Mouse (Mus musculus) right cerebral cortex, adult 2 months (tissue): Measurements from ENCODE around the gene Secisbp2l.

Experiments
- DNase-seq, 2 experiments: peaks; one replicate each; pipeline ENCODE4 v3.0.0; 2021 to 2022; ENCODE audit warnings: low spot score in 2 of 2

The Secisbp2l gene

DNA sequence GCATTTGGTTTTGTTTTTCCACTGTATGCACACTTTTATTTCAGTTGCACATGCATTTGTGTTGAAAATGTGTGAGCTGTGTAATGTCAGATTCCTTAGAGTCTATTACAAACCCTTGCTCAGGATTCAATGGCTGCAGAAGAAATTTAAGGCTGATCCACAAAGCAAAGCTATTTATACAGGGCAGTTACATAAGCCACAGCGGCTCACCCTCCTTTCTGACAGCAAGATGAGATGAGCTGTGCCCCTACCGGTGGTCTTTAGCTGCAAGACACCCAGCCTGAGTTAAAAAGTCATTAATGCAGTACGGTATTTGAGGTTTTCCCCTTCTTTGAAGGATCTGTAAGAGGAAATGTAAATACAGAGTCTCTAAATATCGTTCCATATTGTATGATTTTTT is 1.2 kb upstream of the Secisbp2l start:
- DNase-seq: peak in 1 of 2 experiments; percentile 46

GRCm38 (mm10) chr2:125781978-125782718 is 522 bp downstream of the Secisbp2l start:
- DNase-seq: no peak

DNA sequence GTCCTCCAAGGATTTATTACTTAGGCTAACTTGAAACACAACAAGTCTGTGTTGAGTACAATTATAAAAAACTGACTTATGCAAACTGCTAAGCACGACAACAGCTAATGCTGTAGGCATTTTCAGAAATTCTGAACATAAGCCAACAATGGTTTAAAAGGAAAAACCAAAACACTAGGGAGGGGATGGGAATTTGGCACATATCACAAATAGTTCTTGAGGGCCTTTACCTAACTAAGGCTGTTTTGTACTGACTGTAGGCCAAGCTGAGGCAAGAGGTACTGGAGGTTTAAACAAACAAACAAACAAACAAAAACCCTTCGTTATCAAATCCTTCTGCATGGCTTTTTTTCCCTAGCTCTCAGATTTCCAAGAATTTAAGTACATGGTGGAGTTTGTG is 1.7 kb downstream of the Secisbp2l start:
- no peak for DNase-seq

GRCm38 (mm10) chr2:125778380-125778779 is 4.3 kb downstream of the Secisbp2l start:
- peak in 1 of 2 experiments; percentile 38 for DNase-seq

- DNase-seq: no peak
Measured at GRCm38 (mm10) chr2:125777018-125777417, 5.7 kb downstream of the Secisbp2l start.

DNA sequence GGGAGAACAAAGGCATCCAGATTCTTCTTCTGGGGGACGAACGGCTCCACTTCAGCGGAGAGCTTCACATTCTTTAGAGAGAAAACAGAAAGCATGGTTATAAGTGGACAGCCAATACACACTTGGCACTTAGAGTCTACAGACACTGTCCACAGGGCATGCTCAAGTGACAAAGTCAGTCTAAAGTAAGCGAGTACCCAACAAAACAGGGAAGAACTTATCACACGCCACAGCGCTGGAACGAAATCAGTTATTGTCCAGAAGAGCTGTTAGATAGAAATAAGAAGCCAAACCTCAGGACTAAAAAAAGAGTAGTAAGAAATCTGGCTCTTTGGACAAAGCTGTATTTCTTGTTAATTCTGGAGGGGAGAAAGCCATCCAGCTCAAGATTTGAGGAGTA is 7.0 kb downstream of the Secisbp2l start:
- no peak for DNase-seq

DNA sequence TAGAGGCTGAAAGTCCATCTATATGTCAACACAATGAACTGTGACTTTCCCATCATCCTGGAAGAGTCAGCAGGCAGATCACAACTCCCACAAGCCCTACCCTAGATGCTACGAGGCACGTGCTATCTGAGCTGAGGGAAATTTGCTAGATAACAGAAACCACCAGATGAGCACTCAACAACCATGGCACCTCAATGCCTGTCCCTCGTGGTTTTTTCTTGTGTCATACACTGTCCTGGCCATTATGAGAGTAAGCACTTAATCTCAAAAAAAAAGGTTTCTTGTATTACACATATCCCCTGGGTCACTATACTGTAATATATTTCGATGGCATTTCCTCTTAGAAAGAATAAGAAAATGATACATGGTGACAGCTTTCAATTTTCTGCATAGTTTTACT is 7.8 kb downstream of the Secisbp2l start:
- DNase-seq: no peak

DNA sequence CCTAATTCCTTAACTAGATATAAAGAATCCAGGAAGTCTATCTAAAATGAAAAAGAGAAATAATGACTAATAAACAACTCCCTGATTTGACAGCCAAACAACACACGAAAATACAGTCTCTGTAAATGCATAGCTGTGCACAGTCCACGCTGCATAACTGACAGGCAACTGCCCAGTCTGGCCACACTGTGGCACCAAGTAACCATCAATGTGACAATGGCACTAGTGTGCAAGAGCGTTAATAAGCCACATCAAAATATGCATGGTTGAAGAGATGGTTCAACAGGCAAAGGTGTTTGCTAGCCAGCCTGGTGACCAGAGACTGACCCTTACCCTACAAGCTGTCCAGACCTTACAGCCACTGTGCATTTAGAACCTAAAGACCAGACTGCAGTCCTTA is 17.6 kb downstream of the Secisbp2l start:
- DNase-seq: no peak

DNA sequence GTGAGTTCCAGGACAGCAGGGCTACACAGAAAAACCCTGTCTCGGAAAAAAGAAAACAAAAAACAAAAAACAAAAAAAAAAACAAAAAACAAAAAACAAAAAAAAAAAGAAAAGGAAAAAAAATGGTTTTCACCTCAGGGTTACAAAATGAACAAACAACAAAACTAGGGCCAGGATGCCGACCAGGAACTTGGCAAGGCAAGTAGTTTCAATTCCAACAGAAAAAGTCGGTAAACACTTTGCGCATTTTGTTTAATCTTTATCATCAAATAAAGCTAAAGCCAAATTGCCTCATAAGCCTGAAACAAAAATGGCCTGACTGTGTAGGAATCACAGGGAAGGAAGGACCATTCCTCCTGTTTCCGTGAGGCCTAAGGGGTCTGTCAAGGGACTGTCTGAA is 18.1 kb downstream of the Secisbp2l start:
- DNase-seq: no peak

DNA sequence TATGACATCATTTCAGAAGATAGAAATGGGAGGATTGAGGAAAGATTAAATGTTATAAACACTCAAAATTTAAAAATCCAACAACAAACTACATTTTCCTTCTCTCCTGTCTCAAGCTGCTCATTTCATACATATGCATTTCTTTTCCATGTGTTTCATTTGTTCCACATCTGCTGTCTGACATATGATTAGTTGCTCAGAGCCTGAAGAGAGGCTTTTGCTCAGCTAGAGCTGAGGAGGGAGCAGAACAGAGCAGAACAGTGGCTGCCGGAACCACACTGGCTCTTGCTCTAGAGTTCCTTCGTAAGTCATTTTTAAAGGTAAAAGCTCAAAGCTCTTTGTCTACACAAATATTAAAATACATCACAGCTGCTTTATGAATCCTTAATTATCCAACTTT is 33.3 kb downstream of the Secisbp2l start:
- no peak for DNase-seq

GRCm38 (mm10) chr2:125739338-125739737 is 43.3 kb downstream of the Secisbp2l start:
- no peak for DNase-seq

GRCm38 (mm10) chr2:125738718-125739117 is 44.0 kb downstream of the Secisbp2l start:
- no peak for DNase-seq

DNA sequence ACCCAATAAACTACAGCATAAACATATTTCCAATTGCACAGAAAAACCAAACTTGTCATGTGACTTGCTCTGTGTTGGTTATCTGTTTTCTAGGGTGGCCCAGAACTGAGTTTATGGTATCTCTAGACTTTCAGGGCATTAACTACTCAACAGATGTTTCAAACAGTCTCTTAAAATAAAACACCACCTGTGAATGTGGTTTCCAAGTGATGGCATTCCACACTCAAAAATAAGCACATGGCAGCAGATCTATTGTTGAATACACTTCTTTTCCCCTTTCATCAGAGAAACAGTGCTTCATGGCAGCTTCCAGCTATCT is 46.7 kb downstream of the Secisbp2l start:
- no peak for DNase-seq

DNA sequence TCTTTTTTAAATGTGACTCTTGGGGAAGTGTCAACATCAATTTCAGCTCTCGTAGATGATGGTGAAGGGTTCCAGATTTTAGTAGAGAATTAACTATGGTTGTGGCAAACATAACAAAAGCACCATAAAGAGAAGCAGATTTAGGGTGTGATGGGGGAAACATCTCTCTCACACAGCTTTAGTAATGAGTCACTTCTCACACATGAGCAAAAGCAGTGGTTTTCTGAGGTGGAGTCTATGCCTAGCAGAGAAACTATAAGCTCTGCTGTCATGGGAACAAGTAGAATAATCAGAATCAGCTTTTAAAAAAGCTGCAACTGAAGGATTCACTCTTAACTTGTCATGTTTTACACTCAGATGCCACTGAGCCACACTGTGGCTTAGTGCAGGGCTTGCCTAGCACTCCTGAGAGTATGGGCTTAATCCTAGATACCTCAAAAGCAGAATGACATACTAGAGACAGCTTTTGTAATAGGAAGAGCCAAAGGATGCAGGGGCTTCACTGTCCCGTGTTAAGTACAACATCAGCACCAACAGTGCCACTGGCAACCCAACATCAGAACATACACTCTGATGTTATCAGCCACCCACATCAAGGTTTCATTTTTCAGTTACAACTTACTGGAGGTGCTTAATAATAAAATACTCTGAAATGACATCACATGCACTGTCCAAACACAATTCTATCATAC is 47.2 kb downstream of the Secisbp2l start:
- no peak for DNase-seq

GRCm38 (mm10) chr2:125734741-125735140 is 47.9 kb downstream of the Secisbp2l start:
- no peak for DNase-seq

- peak; percentile 92 to 94 for DNase-seq
Measured at GRCm38 (mm10) chr2:125731763-125732560, 50.7 kb downstream of the Secisbp2l start.

DNA sequence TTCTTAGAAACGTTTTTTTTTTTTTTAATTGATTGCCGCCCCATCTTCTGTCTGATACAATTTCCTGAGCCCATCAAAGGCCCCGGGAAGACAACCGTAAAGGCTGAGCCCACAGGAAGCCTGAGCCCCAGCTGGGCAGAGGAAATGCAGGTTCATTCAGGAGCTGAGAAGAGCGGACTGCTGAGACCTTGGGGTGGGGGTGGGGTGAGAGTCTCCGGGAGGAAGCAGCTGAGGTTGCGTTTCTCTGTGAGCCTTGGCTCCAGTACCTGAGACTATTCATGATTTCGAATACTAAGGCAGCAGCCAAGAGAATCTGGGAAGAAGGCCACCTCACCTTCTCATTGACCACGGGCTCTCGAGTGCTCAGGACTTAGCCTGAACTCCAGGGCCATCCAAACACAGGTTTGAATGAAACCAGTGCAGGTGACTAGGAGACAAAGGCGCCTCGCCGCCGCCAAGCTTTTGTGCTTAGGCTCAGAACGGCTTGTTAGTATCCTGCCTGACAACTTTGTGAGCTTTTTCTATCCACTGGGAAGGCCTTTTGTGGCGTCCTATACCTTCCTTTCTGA is 58.0 kb downstream of the Secisbp2l start:
- no peak for DNase-seq

DNA sequence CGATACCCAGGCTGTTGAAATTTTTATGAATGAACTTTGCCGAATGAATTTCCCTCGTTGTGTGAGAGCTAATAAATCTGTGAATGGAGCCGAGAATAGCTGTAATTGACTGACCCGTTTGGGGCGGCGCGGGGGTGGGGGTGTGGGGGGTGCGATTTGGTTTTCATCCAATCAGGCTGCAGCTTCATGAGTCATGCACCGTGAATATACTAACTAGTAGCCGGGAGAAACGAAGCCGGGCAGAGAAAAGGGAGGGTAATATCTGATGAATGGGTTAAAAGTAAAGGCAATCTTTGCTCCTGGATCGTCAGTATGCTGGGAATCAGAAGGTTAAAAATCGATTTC is 58.6 kb downstream of the Secisbp2l start, which contains the start of gene Shc4:
Gene Shc4 (minus strand): TSS at position 63 of the 345 bp plus-strand sequence.
- DNase-seq: peak; percentile 29 to 32

DNA sequence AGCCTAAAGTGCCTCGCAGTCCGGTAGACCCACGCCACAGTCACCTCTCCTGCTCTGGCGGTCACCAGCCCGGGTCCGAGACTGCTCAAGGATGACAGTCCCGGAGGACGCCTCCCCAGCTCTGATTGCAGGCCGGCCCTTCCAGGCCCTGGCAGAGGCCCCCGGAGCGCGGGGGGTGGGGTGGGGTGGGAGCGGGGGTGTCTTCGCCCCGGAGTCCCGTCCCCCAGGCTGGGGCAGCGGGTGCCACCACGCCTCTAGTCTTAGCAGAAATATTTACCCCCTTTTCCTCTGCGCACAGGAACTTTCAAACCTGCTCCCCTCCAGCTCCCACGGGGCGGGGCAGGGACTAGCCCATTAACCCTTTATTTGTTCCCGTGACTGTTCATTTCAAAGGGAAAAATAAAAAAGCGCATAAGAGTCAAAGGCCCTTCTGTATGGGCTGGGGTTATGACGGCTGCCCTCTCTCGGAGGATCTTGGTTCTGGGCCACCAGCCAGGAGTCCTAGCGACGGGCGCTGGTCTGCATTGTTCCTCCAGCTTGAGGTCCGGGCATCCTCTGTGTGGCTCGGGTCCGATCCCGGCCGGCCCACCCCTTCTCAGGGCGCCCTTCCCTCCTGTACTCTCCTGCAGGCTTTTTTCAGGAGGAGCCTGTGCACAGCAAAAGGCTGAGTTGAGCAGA is 59.1 kb downstream of the Secisbp2l start:
- DNase-seq: peak; percentile 22 to 42

DNA sequence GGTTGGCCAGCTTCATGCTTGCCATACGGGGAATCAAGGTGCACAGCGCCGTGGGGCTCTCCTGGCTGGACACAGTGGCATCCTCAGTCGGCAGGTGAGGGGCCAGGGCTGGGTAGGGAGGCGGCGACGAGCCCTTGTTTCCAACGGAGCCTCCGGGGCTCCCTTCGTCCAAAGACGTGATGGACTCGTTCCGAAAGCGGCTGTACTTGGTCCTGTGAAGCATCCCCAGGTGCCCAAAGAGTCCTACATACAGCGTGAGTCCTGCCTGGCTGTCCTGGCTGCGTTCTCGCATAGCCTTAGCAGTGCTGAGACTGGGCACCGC is 59.6 kb downstream of the Secisbp2l start:
- no peak for DNase-seq

DNA sequence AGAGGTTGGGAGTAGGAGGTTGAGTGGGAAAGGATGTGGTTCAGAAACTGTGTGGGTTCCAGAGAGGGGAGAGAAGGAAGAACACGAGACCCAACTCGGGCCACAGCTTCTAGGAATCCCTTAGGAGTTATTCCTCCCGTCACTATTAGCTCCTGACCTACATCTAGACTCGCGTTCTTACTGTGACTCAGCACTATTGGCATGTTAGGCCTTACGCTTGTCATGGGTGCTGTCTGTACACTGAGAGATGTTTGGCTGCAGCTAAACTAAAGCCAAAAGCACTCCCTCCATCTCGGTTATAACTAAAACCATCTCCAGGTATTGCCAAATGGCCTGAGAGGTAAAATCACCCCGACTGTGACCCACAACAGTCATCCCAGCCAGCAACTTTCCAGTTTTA is 66.1 kb downstream of the Secisbp2l start:
- DNase-seq: no peak

DNA sequence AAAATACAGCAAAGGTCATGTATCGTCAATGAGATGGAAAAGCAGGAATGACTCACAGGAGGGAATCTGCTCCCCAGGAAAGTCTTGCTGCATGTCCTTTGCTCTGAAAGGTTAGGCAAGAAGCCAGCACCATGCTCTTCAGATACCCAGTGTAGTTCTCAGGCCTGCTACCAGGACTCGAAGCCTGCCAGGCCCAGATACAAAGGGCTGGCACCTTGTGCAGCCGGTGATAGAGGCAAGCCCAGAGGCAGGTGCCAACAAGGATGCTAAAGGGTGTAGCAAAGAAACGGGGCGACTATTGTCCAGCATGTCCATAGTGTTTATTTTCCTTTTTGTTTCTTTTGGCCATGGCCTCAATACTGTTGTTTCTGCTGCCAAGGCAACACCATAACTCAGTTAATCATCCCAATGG is 76.2 kb downstream of the Secisbp2l start:
- no peak for DNase-seq
